Mouse (Mus musculus): ENCODE data around the gene Gm21190. TPM values are rescaled to one million over a fixed set of nuclear protein-coding genes. Genes with fewer than 3 reads are reported as not detected.
"Not testable (repeated sequence)": the region's sequence is repeated elsewhere in the genome, so short reads cannot be mapped to it uniquely, and the experiment has no call there.

The Gm21190 gene
- total RNA-seq, 2 experiments from 2014 or later = not detected

DNA sequence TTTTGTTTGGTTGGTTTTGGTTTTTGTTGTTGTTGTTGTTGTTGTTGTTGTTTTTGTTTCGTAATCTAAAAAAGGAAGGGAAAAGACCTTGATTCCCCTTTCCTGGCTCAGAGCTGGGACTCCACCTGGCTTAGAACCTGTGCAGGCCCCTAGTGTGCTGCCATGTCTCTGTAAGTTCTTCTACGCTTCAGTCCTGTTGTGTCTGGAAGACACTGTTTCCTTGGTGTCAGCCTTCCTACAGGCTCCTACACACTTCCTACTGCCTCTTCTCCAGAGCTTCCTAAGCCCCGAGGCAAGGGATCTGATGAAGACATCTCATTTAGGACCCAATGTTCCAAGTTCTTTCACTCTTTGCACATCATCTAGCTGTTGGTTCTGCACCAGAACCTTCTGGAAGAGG lies 30.7 kb downstream of the Gm21190 start:
- not testable (repeated sequence) for DNase-seq (ENCODE audit: low spot score in 2 of 2)

DNA sequence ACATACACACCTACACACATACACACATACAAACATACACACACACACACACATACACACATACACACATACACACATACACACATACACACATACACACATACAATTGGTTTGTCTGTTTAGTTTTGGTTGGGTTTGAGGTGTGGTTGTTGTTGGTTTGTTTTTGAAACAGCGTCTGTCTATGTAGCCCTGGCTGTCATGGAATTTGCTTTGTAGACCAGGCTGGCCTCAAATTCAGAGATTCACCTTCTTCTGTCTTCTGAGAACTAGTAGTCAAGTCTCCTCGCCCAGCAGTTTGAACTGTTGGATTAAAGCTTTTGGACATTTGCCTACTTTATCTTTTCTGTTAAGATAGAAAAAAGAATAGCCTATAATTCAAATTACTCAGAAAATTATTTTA lies 38.1 kb downstream of the Gm21190 start:
- not testable (repeated sequence) for DNase-seq (ENCODE audit: low spot score in 2 of 2)

DNA sequence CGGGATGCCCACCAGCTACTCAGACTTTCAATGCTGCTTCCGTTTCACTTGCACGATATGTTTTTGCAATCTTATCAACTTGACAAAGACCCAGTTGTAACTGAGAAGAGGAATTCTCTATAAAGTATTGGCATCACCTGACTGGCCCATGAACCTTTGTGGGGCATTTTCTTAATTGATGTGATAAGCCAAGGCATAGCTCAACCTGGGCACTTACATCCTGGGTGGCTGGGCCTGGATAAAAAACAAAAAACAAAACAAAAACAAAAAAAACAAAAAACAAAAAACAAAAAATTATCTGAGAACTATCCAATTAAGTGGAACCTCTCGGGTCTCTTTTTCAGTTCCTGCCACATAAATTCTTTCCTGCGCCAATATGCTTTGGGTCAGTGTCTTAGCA lies 40.3 kb downstream of the Gm21190 start:
- no peak for DNase-seq (ENCODE audit: low spot score in 2 of 2)

DNA sequence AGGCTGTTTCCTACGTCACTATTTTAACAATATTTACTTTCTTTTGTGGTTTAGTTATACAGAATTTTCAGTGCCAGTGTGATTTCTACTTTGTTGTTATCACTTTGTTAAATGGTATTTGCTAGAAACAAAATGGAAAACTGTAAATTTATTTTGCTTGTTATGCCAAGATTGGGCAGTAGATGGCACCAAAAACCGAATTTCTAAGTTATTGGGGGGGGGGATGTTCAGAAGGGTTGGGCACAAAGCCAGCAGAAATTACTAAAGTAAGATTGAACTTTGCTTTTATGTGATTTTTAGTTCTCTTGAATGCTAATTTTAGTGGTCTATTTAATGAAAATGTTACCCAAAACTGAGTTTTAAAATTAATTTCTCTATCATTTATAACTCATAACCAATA lies 44.4 kb downstream of the Gm21190 start:
- DNase-seq (ENCODE audit: low spot score in 2 of 2) = not testable (repeated sequence)

DNA sequence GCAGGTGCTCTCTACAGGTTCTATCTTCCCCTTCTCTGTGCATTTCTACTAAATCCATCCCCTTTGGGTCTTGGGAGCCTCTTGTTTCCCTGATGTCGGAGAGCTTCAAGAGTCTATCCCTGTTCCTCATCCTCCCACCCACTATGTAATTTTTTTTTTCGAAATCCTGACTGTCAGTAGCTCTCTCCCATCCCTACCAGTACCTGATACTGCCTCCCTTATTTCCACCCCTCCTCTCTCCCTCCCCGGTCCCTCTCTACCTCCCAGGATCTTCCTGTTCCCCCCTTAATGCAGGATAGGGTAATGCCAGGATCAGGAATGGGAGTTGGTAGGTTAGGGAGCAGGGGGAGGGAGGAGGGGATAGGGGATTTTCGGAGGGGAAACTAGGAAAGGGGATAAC lies 45.4 kb downstream of the Gm21190 start:
- DNase-seq (ENCODE audit: low spot score in 2 of 2) = not testable (repeated sequence)

DNA sequence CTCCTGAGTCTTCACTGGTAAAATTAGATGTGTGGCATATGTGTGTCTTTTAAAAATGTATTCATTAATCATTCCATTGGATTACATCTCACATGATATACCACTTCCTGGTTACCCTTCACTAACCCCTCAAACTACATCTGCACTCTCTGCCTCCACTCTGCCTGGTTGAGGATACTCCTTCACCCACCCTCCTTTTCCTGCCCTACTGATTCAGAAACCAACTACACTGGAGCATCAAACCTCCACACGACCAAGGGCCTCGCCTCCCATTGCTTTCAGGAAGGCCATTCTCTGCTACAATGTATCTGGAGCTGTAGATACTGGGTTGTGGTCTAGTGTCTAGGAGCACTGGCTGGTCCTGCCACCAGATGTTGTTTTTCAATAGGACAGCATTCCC lies 46.2 kb downstream of the Gm21190 start:
- peak in 1 of 2 experiments; percentile 17 for DNase-seq (ENCODE audit: low spot score in 2 of 2)

DNA sequence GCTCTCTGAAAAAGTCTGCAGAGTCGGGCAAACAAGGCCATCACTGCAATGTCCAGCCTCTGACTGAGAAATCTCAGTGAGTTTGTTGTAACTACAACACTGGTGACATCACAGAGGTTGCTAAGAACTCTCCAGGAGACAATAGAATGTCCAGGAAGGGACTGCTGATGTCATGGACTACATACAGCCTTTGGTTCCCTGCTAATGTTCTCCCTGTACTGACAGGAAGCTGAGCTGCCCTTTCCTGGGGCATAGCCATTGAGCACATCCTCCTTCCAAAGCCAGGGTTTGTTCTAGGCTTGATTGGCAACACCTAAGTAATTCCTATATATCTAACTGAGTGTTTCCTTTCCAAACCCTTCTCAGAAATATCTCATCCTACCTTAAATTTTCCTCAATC lies 52.6 kb downstream of the Gm21190 start, which contains the start of gene Gm21149:
Gene Gm21149 (minus strand): TSS at position 101 of the 400 bp plus-strand sequence.
- DNase-seq (ENCODE audit: low spot score in 2 of 2) = not testable (repeated sequence)

Other genes starting within 250 kb of the Gm21190 start
- gene Gm21149, start 52.7 kb downstream of the Gm21190 start, total RNA-seq (2021) = not detected
- gene Gm21083, start 48.1 kb upstream of the Gm21190 start, total RNA-seq (2021) = not detected
- gene Speer4d, start 89.8 kb upstream of the Gm21190 start, total RNA-seq (2021) = not detected
- not detected for gene 4930572O03Rik, start 127.8 kb upstream of the Gm21190 start, total RNA-seq (2021)
- gene Speer4c, start 185.0 kb upstream of the Gm21190 start, total RNA-seq (2021) = not detected

Data from gastrocnemius, postnatal 4 days (tissue).